Mouse (Mus musculus) forebrain, embryonic 12.5 days (tissue): Measurements from ENCODE around the gene Dennd4b. TPM values are rescaled to one million over a fixed set of nuclear protein-coding genes. Genes with fewer than 3 reads are reported as not detected.

ENCODE experiments used
- ATAC-seq: fragments of 200-750 bp; cut with Nextera tagmentation; 2 replicates; pipeline ENCODE4 v1.8.0; 2017; ENCODE audit warnings: moderate TSS enrichment; ENCODE audit not compliant: low FRiP score
- H3K27ac ChIP-seq: fragments of 300-500 bp; sonication (generic); 2 replicates; pipeline ENCODE4 v1.5.1; 2016; ENCODE audit warnings: mild to moderate bottlenecking
- H3K27me3 ChIP-seq: fragments of 300-500 bp; sonication (generic); 2 replicates; pipeline ENCODE4 v1.6.1; 2016; ENCODE audit warnings: mild to moderate bottlenecking
- H3K36me3 ChIP-seq: fragments of 300-500 bp; sonication (generic); replicated peaks from 2 replicates; pipeline ENCODE4 v1.6.1; 2016; ENCODE audit warnings: mild to moderate bottlenecking
- H3K4me1 ChIP-seq: fragments of 300-500 bp; sonication (generic); 2 replicates; pipeline ENCODE4 v1.6.1; 2016
- H3K4me2 ChIP-seq: fragments of 300-500 bp; sonication (generic); 2 replicates; pipeline ENCODE4 v1.6.1; 2016; ENCODE audit warnings: mild to moderate bottlenecking, moderate library complexity
- H3K4me3 ChIP-seq: fragments of 300-500 bp; sonication (generic); replicated peaks from 2 replicates; pipeline ENCODE4 v1.5.1; 2016; ENCODE audit warnings: mild to moderate bottlenecking
- H3K9ac ChIP-seq: fragments of 300-500 bp; sonication (generic); 2 replicates; pipeline ENCODE4 v1.6.1; 2016; ENCODE audit warnings: mild to moderate bottlenecking
- H3K9me3 ChIP-seq: fragments of 300-500 bp; sonication (generic); 2 replicates; pipeline ENCODE4 v1.6.1; 2016
- WGBS: fragments of 180-500 bp; shearing (Covaris S2); methylation state at CpG from one replicate; pipeline ENCODE4 v1.1.7; 2016; 5-methylcytosine and 5-hydroxymethylcytosine counted together
- polyA plus RNA-seq: library from polyadenylated mRNA; unstranded; fragments of >200 nt; fragmentation: Nextera tagmentation; extraction: Ambion mirVana; gene quantifications from 2 replicates; pipeline ENCODE4 v1.2.1, GENCODE M21; 2016

Gene Dennd4b
- polyA plus RNA-seq = 6.0 and 7.9 TPM in 2 replicates

GRCm38 (mm10) chr3:90265034-90265931, at the start of gene Dennd4b:
TSS of gene Dennd4b (plus strand) at chr3:90265185.
- H3K27ac ChIP-seq = peak within 1 kb of the TSS; percentile 91
- no peaks in the 10 kb centered on the region for H3K27me3 ChIP-seq
- peaks cover 47% of the 10 kb centered on the region for H3K36me3 ChIP-seq
- under 1% methylated on average over 65 of the region's 87 CpGs for WGBS
- peak; percentile 84 for ATAC-seq
- H3K4me1 ChIP-seq = peaks cover 10% of the 10 kb centered on the region
- H3K4me2 ChIP-seq = peak within 1 kb of the TSS; percentile 88
- peak within 1 kb of the TSS; percentile 83 for H3K4me3 ChIP-seq
- no peaks in the 10 kb centered on the region for H3K9me3 ChIP-seq
- peak within 1 kb of the TSS; percentile 93 for H3K9ac ChIP-seq

GRCm38 (mm10) chr3:90215825-90216380, 49.1 kb upstream of the Dennd4b start:
- Histone ChIP-seq H3K9ac (no peak overlapping the region), H3K4me2 (no peak overlapping the region), H3K36me3 (peaks cover 18% of the 10 kb centered on the region), H3K27me3 (no peaks in the 10 kb centered on the region), H3K4me1 (peaks cover 36% of the 10 kb centered on the region), H3K4me3 (no peak overlapping the region), H3K27ac (no peak overlapping the region), H3K9me3 (no peaks in the 10 kb centered on the region)
- WGBS = 39% methylated on average over 1 of the region's 1 CpGs
- no peak for ATAC-seq

GRCm38 (mm10) chr3:90220088-90220487, 44.9 kb upstream of the Dennd4b start:
- ATAC-seq = peak; percentile 59
- H3K4me3 ChIP-seq = peak overlapping the region; percentile 45
- peaks cover 18% of the 10 kb centered on the region for H3K4me1 ChIP-seq
- H3K9me3 ChIP-seq = no peaks in the 10 kb centered on the region
- no peaks in the 10 kb centered on the region for H3K27me3 ChIP-seq
- H3K36me3 ChIP-seq = peaks cover 8% of the 10 kb centered on the region
- peak overlapping the region; percentile 69 for H3K4me2 ChIP-seq
- WGBS = 12% methylated on average over 6 of the region's 6 CpGs
- peak overlapping the region; percentile 61 for H3K27ac ChIP-seq
- H3K9ac ChIP-seq = peak overlapping the region; percentile 63

GRCm38 (mm10) chr3:90220531-90220951, 44.4 kb upstream of the Dennd4b start:
- Histone ChIP-seq H3K27me3 (no peaks in the 10 kb centered on the region), H3K4me2 (peak overlapping the region; percentile 69), H3K9me3 (no peaks in the 10 kb centered on the region), H3K4me3 (peak overlapping the region; percentile 45), H3K36me3 (peaks cover 13% of the 10 kb centered on the region), H3K4me1 (peaks cover 18% of the 10 kb centered on the region), H3K9ac (peak overlapping the region; percentile 63), H3K27ac (peak overlapping the region; percentile 61)
- WGBS = 0% methylated on average over 20 of the region's 20 CpGs
- ATAC-seq = peak; percentile 76

- Histone ChIP-seq H3K9me3 (no peaks in the 10 kb centered on the region), H3K27me3 (no peaks in the 10 kb centered on the region), H3K4me2 (peak overlapping the region; percentile 69), H3K4me1 (peaks cover 18% of the 10 kb centered on the region), H3K36me3 (peaks cover 17% of the 10 kb centered on the region), H3K9ac (peak overlapping the region; percentile 63), H3K27ac (no peak overlapping the region), H3K4me3 (peak overlapping the region; percentile 45)
- no peak for ATAC-seq
- 23% methylated on average over 5 of the region's 5 CpGs for WGBS
These were observed 43.9 kb upstream of the Dennd4b start for GRCm38 (mm10) chr3:90221123-90221522.

- 92% methylated on average over 4 of the region's 4 CpGs for WGBS
- no peak overlapping the region for H3K27ac ChIP-seq
- no peaks in the 10 kb centered on the region for H3K27me3 ChIP-seq
- no peak for ATAC-seq
- no peak overlapping the region for H3K4me3 ChIP-seq
- H3K9ac ChIP-seq = no peak overlapping the region
- H3K9me3 ChIP-seq = no peaks in the 10 kb centered on the region
- H3K36me3 ChIP-seq = peaks cover 17% of the 10 kb centered on the region
- no peak overlapping the region for H3K4me2 ChIP-seq
- H3K4me1 ChIP-seq = peaks cover 18% of the 10 kb centered on the region
These were observed 42.5 kb upstream of the Dennd4b start for GRCm38 (mm10) chr3:90222455-90222854.

GRCm38 (mm10) chr3:90222941-90223340, 42.0 kb upstream of the Dennd4b start:
- Histone ChIP-seq H3K27me3 (no peaks in the 10 kb centered on the region), H3K4me2 (no peak overlapping the region), H3K27ac (no peak overlapping the region), H3K4me3 (no peak overlapping the region), H3K4me1 (peaks cover 18% of the 10 kb centered on the region), H3K9me3 (no peaks in the 10 kb centered on the region), H3K36me3 (peaks cover 17% of the 10 kb centered on the region), H3K9ac (no peak overlapping the region)
- no peak for ATAC-seq
- 88% methylated on average over 3 of the region's 3 CpGs for WGBS

GRCm38 (mm10) chr3:90224331-90224730, 40.7 kb upstream of the Dennd4b start:
- ATAC-seq = no peak
- peaks cover 18% of the 10 kb centered on the region for H3K4me1 ChIP-seq
- H3K4me3 ChIP-seq = no peak overlapping the region
- no peaks in the 10 kb centered on the region for H3K27me3 ChIP-seq
- 83% methylated on average over 10 of the region's 10 CpGs for WGBS
- no peak overlapping the region for H3K27ac ChIP-seq
- H3K9ac ChIP-seq = no peak overlapping the region
- H3K4me2 ChIP-seq = no peak overlapping the region
- H3K9me3 ChIP-seq = no peaks in the 10 kb centered on the region
- peaks cover 17% of the 10 kb centered on the region for H3K36me3 ChIP-seq

- H3K27ac ChIP-seq = peak overlapping the region; percentile 88; the same call in 1 of the 2 replicates
- peaks cover 22% of the 10 kb centered on the region for H3K36me3 ChIP-seq
- H3K9me3 ChIP-seq = no peaks in the 10 kb centered on the region
- peaks cover 13% of the 10 kb centered on the region for H3K4me1 ChIP-seq
- peak overlapping the region; percentile 79 for H3K4me2 ChIP-seq
- WGBS = 20% methylated on average over 8 of the region's 8 CpGs
- no peaks in the 10 kb centered on the region for H3K27me3 ChIP-seq
- H3K9ac ChIP-seq = peak overlapping the region; percentile 75
- peak overlapping the region; percentile 61 for H3K4me3 ChIP-seq
- no peak; the same call in 1 of the 2 replicates for ATAC-seq
These were observed 33.9 kb upstream of the Dennd4b start for GRCm38 (mm10) chr3:90231075-90231474.

GRCm38 (mm10) chr3:90231507-90232333, 33.3 kb upstream of the Dennd4b start, which contains the start of gene Jtb:
TSS of gene Jtb (plus strand) at chr3:90231597.
- Histone ChIP-seq H3K27ac (peak within 1 kb of the TSS; percentile 88), H3K9ac (peak within 1 kb of the TSS; percentile 75), H3K27me3 (no peaks in the 10 kb centered on the region), H3K36me3 (peaks cover 27% of the 10 kb centered on the region), H3K4me1 (peaks cover 13% of the 10 kb centered on the region), H3K4me2 (peak within 1 kb of the TSS; percentile 79), H3K4me3 (peak within 1 kb of the TSS; percentile 61), H3K9me3 (no peaks in the 10 kb centered on the region)
- under 1% methylated on average over 61 of the region's 61 CpGs for WGBS
- peak; percentile 97 for ATAC-seq

- 87% methylated on average over 2 of the region's 2 CpGs for WGBS
- no peak overlapping the region for H3K27ac ChIP-seq
- no peak for ATAC-seq
These were observed 23.7 kb upstream of the Dennd4b start for GRCm38 (mm10) chr3:90241251-90241650.

More at GRCm38 (mm10) chr3:90241251-90241650, 23.7 kb upstream of the Dennd4b start:
- no peaks in the 10 kb centered on the region for H3K27me3 ChIP-seq
- peaks cover 3% of the 10 kb centered on the region; the same call in 1 of the 2 replicates for H3K36me3 ChIP-seq
- H3K9ac ChIP-seq = no peak overlapping the region
- no peak overlapping the region for H3K4me3 ChIP-seq
- no peaks in the 10 kb centered on the region for H3K9me3 ChIP-seq
- H3K4me2 ChIP-seq = no peak overlapping the region
- peaks cover 18% of the 10 kb centered on the region for H3K4me1 ChIP-seq
